Mouse (Mus musculus) heart, adult 2 months (tissue): Measurements from ENCODE around the gene Selenov. TPM values are rescaled to one million over a fixed set of nuclear protein-coding genes. Genes with fewer than 3 reads are reported as not detected.

Experiments
- DNase-seq, 2 experiments: peaks; one replicate each; pipeline ENCODE4 v3.0.0; 2021
- H3K27ac ChIP-seq: fragments of 200-600 bp; 2 replicates; pipeline ENCODE4 v1.8.1; 2022
- H3K27me3 ChIP-seq: fragments of 200-500 bp; 2 replicates; pipeline ENCODE4 v1.6.1; 2012; ENCODE audit warnings: mild to moderate bottlenecking, low read length, inconsistent platforms, mixed read lengths; ENCODE audit not compliant: control insufficient read depth, insufficient read depth
- H3K36me3 ChIP-seq: fragments of 200-500 bp; 2 replicates; pipeline ENCODE4 v1.6.1; 2012; ENCODE audit warnings: low read length, inconsistent platforms; ENCODE audit not compliant: control insufficient read depth, insufficient read depth
- H3K4me1 ChIP-seq: fragments of 200-500 bp; 2 replicates; pipeline ENCODE4 v1.6.1; 2011; ENCODE audit warnings: low read length; ENCODE audit not compliant: control insufficient read depth, insufficient read depth
- H3K4me3 ChIP-seq: fragments of 200-600 bp; 2 replicates; pipeline ENCODE4 v1.8.1; 2022
- H3K79me2 ChIP-seq: fragments of 200-500 bp; replicated peaks from 2 replicates; pipeline ENCODE4 v1.6.1; 2012; ENCODE audit warnings: mild to moderate bottlenecking, inconsistent platforms, low read length, moderate library complexity, mixed read lengths; ENCODE audit not compliant: control insufficient read depth, insufficient read depth
- H3K9ac ChIP-seq: fragments of 200-500 bp; 2 replicates; pipeline ENCODE4 v1.6.1; 2012; ENCODE audit warnings: low read depth, mild to moderate bottlenecking, control low read depth, inconsistent platforms, low read length, mixed read lengths
- CTCF ChIP-seq: fragments of 200-600 bp; IDR thresholded peaks from 2 replicates; pipeline ENCODE4 v1.8.1; 2022; ENCODE audit warnings: antibody characterized with exemption, mild to moderate bottlenecking, moderate library complexity
- EP300 ChIP-seq: fragments of 200-500 bp; IDR thresholded peaks from 2 replicates; pipeline ENCODE4 v1.6.1; 2011; ENCODE audit warnings: low read depth, low read length, control low read depth; ENCODE audit not compliant: insufficient read depth
- POLR2A ChIP-seq: fragments of 200-500 bp; IDR thresholded peaks from 2 replicates; pipeline ENCODE4 v1.6.1; 2011; ENCODE audit warnings: mild to moderate bottlenecking, low read depth, low read length, control low read depth; ENCODE audit not compliant: insufficient read depth
- WGBS: fragments of 180-500 bp; shearing (Covaris S2); methylation state at CpG from one replicate; pipeline ENCODE4 v1.1.7; 2018; 5-methylcytosine and 5-hydroxymethylcytosine counted together
- intact Hi-C: fragments of 180-260 bp; cut with DNase I; formaldehyde crosslinking; loops from one replicate; pipeline ENCODE4 v1.15.1; 2025
- polyA plus RNA-seq: library from polyadenylated mRNA; depleted of rRNA; stranded (reverse); fragments of >200 nt; gene quantifications from 2 replicates; pipeline ENCODE4 v1.2.3, GENCODE M21; 2012
- total RNA-seq, 2 experiments: library from RNA; stranded (reverse); gene quantifications; 2 replicates each; pipeline ENCODE4 v1.2.3; 2021

Selenov gene
- total and polyA plus RNA-seq, 3 experiments, result 0.08 TPM; not detected in 2

GRCm38 (mm10) chr7:28301616-28302433 is 10.8 kb upstream of the Selenov start, which contains the start of gene Dll3:
Dll3 (minus strand) TSS chr7:28302238.
- WGBS, result 4% methylated on average over 30 of the region's 30 CpGs
- TF ChIP-seq CTCF, result peak; percentile 75
- no peak for TF ChIP-seq EP300
- no peak for TF ChIP-seq POLR2A
- no peaks in the 10 kb centered on the region for H3K79me2 ChIP-seq
- DNase-seq, result peak; percentile 49 to 74
- intact Hi-C loops, result loop anchor here (2.0 to 5.0 kb wide), 2 partner anchors 87 to 250 kb away; partner anchors contain the start of gene Psmc4
- H3K27ac ChIP-seq, result no peak within 1 kb of the TSS
- H3K4me1 ChIP-seq, result no peaks in the 10 kb centered on the region
- H3K36me3 ChIP-seq, result no peaks in the 10 kb centered on the region
- no peak within 1 kb of the TSS for H3K9ac ChIP-seq
- no peak within 1 kb of the TSS for H3K4me3 ChIP-seq
- peaks cover 7% of the 10 kb centered on the region for H3K27me3 ChIP-seq

GRCm38 (mm10) chr7:28298837-28299625 is 8.0 kb upstream of the Selenov start:
- intact Hi-C loops, result loop anchor here (1.0 kb wide), 1 partner anchor 151 kb away; no protein-coding TSS in a partner anchor

GRCm38 (mm10) chr7:28294481-28294880 is 3.5 kb upstream of the Selenov start:
- no peaks in the 10 kb centered on the region for H3K4me1 ChIP-seq
- H3K27ac ChIP-seq, result no peak overlapping the region
- peak; percentile 47 to 55 for DNase-seq
- TF ChIP-seq POLR2A, result no peak
- TF ChIP-seq CTCF, result no peak
- TF ChIP-seq EP300, result no peak
- WGBS, result 12% methylated on average over 61 of the region's 63 CpGs
- intact Hi-C loops, result no loop called here
- H3K27me3 ChIP-seq, result peaks cover 13% of the 10 kb centered on the region
- peak overlapping the region; percentile 15; the same call in 1 of the 2 replicates for H3K4me3 ChIP-seq
- H3K79me2 ChIP-seq, result no peaks in the 10 kb centered on the region
- H3K36me3 ChIP-seq, result no peaks in the 10 kb centered on the region
- 0 out of 2 replicates have a peak overlapping the region, but pooled peaks have one; percentile 4 for H3K9ac ChIP-seq

More at GRCm38 (mm10) chr7:28298837-28299625, 8.0 kb upstream of the Selenov start:
- Histone ChIP-seq H3K36me3 (no peaks in the 10 kb centered on the region), H3K4me3 (no peak overlapping the region), H3K4me1 (no peaks in the 10 kb centered on the region), H3K27me3 (peaks cover 9% of the 10 kb centered on the region), H3K27ac (no peak overlapping the region), H3K79me2 (no peaks in the 10 kb centered on the region), H3K9ac (no peak overlapping the region)
- WGBS, result 31% methylated on average over 43 of the region's 43 CpGs
- DNase-seq, result no peak
- TF ChIP-seq EP300 (no peak), CTCF (peak; percentile 63)

GRCm38 (mm10) chr7:28290165-28290564 is 821 bp downstream of the Selenov start:
- WGBS, result 2% methylated on average over 18 of the region's 18 CpGs
- Histone ChIP-seq H3K27me3 (peaks cover 16% of the 10 kb centered on the region), H3K9ac (no peak overlapping the region), H3K36me3 (no peaks in the 10 kb centered on the region), H3K79me2 (no peaks in the 10 kb centered on the region), H3K4me3 (no peak overlapping the region), H3K27ac (no peak overlapping the region), H3K4me1 (no peaks in the 10 kb centered on the region)
- no peak for DNase-seq
- TF ChIP-seq EP300 (no peak), CTCF (no peak), POLR2A (no peak)
- intact Hi-C loops, result no loop called here

- no peak for TF ChIP-seq EP300
- no peak for TF ChIP-seq POLR2A
- Histone ChIP-seq H3K4me1 (peaks cover 2% of the 10 kb centered on the region), H3K27me3 (no peaks in the 10 kb centered on the region), H3K4me3 (no peak overlapping the region), H3K9ac (no peak overlapping the region), H3K36me3 (no peaks in the 10 kb centered on the region), H3K79me2 (no peaks in the 10 kb centered on the region; the same call in 1 of the 2 replicates), H3K27ac (no peak overlapping the region)
- 76% methylated on average over 7 of the region's 7 CpGs for WGBS
- DNase-seq, result no peak
- intact Hi-C loops, result no loop called here
Measured at GRCm38 (mm10) chr7:28280630-28281029, 10.4 kb downstream of the Selenov start.
